Mouse (Mus musculus) MEL (cell line): Measurements from ENCODE around the gene Gm42417. TPM values are rescaled to one million over a fixed set of nuclear protein-coding genes. Genes with fewer than 3 reads are reported as not detected.

Source experiments
- DNase-seq: peaks from one replicate; pipeline ENCODE4 v3.0.0; 2011; ENCODE audit warnings: low read depth, low spot score
- H3K27ac ChIP-seq: 2 replicates; pipeline ENCODE4 v1.5.1; 2012; ENCODE audit warnings: low read depth, mild to moderate bottlenecking, control low read depth, low read length, moderate library complexity; ENCODE audit not compliant: control insufficient read depth
- H3K27me3 ChIP-seq, 2 experiments: fragments of 150-350 bp in 1 of 2; sonication (generic) in 1 of 2; 2 replicates each; pipeline ENCODE4 v1.6.1; 2012; ENCODE audit warnings: low read length in 2 of 2, mild to moderate bottlenecking in 2 of 2, improper control_type of control experiment in 1 of 2, moderate library complexity in 1 of 2; ENCODE audit not compliant: insufficient read depth in 2 of 2, control insufficient read depth in 1 of 2
- H3K36me3 ChIP-seq, 2 experiments: 2 replicates each; pipeline ENCODE4 v1.6.1; 2012 to 2014; ENCODE audit warnings: low read length in 2 of 2, improper control_type of control experiment in 1 of 2, inconsistent platforms in 1 of 2, mild to moderate bottlenecking in 1 of 2; ENCODE audit not compliant: insufficient read depth in 2 of 2, control insufficient read depth in 1 of 2
- H3K4me1 ChIP-seq, 2 experiments: fragments of 150-350 bp in 1 of 2; sonication (generic) in 1 of 2; 2 replicates each; pipeline ENCODE4 v1.6.1; 2012; ENCODE audit warnings: low read length in 2 of 2, improper control_type of control experiment in 1 of 2, mild to moderate bottlenecking in 1 of 2; ENCODE audit not compliant: insufficient read depth in 2 of 2, control insufficient read depth in 1 of 2
- H3K4me3 ChIP-seq, 2 experiments: fragments of 150-350 bp in 1 of 2; sonication (generic) in 1 of 2; 2 replicates each; pipeline ENCODE4 v1.5.1; 2012; ENCODE audit warnings: low read depth in 2 of 2, low read length in 2 of 2, mild to moderate bottlenecking in 2 of 2, moderate library complexity in 2 of 2, control low read depth in 1 of 2, improper control_type of control experiment in 1 of 2; ENCODE audit not compliant: control insufficient read depth in 1 of 2, insufficient read depth in 1 of 2
- H3K79me2 ChIP-seq: 2 replicates; pipeline ENCODE4 v1.6.1; 2012; ENCODE audit warnings: mild to moderate bottlenecking, low read length, moderate library complexity; ENCODE audit not compliant: control insufficient read depth, poor library complexity, insufficient read depth
- H3K9ac ChIP-seq: 2 replicates; pipeline ENCODE4 v1.6.1; 2012; ENCODE audit warnings: low read depth, mild to moderate bottlenecking, control low read depth, low read length, moderate library complexity; ENCODE audit not compliant: control insufficient read depth, poor library complexity, severe bottlenecking
- H3K9me3 ChIP-seq: fragments of 150-350 bp; sonication (generic); replicated peaks from 2 replicates; pipeline ENCODE4 v1.6.1; 2012; ENCODE audit warnings: mild to moderate bottlenecking, low read length, improper control_type of control experiment, moderate library complexity; ENCODE audit not compliant: insufficient read depth
- CTCF ChIP-seq, 3 experiments: IDR thresholded peaks in 2 of 3; conservative IDR thresholded peaks in 1 of 3; 2 replicates each; pipeline ENCODE4 v1.5.1; 2011 to 2012; ENCODE audit warnings: low read length in 3 of 3, low read depth in 2 of 3, mild to moderate bottlenecking in 2 of 3, improper control_type of control experiment in 1 of 3, inconsistent platforms in 1 of 3, mixed read lengths in 1 of 3, moderate library complexity in 1 of 3; ENCODE audit not compliant: control insufficient read depth in 1 of 3, insufficient read depth in 1 of 3, poor library complexity in 1 of 3, severe bottlenecking in 1 of 3
- GATA1 ChIP-seq: IDR thresholded peaks from 2 replicates; pipeline ENCODE4 v1.6.1; 2011; ENCODE audit warnings: low read depth, low read length, improper control_type of control experiment
- HCFC1 ChIP-seq: IDR thresholded peaks from 2 replicates; pipeline ENCODE4 v1.6.1; 2012; ENCODE audit warnings: low read depth, mild to moderate bottlenecking, inconsistent platforms, low read length, improper control_type of control experiment, moderate library complexity
- JUND ChIP-seq: IDR thresholded peaks from 2 replicates; pipeline ENCODE4 v1.6.1; 2011; ENCODE audit warnings: low read depth, mild to moderate bottlenecking, improper control_type of control experiment, low read length
- MAX ChIP-seq: IDR thresholded peaks from 2 replicates; pipeline ENCODE4 v1.6.1; 2011; ENCODE audit warnings: low read length, improper control_type of control experiment
- MAZ ChIP-seq: IDR thresholded peaks from 2 replicates; pipeline ENCODE4 v1.6.1; 2012; ENCODE audit warnings: low read depth, mild to moderate bottlenecking, inconsistent platforms, low read length, improper control_type of control experiment
- MEF2A ChIP-seq: IDR thresholded peaks from 2 replicates; pipeline ENCODE4 v1.6.1; 2014; ENCODE audit warnings: low read depth, mild to moderate bottlenecking, inconsistent platforms, low read length, improper control_type of control experiment; ENCODE audit not compliant: poor library complexity, insufficient replicate concordance, severe bottlenecking; ENCODE audit errors: extremely low read depth
- MXI1 ChIP-seq: IDR thresholded peaks from 2 replicates; pipeline ENCODE4 v1.6.1; 2011; ENCODE audit warnings: mild to moderate bottlenecking, low read depth, low read length, improper control_type of control experiment
- MYC ChIP-seq: IDR thresholded peaks from 2 replicates; pipeline ENCODE4 v1.6.1; 2011; ENCODE audit warnings: low read depth, mild to moderate bottlenecking, low read length, improper control_type of control experiment, moderate library complexity
- POLR2AphosphoS2 ChIP-seq: IDR thresholded peaks from 2 replicates; pipeline ENCODE4 v1.6.1; 2011; ENCODE audit warnings: low read length, improper control_type of control experiment
- POLR2AphosphoS5 ChIP-seq: IDR thresholded peaks from 2 replicates; pipeline ENCODE4 v1.6.1; 2012; ENCODE audit warnings: low read depth, borderline replicate concordance, mild to moderate bottlenecking, inconsistent platforms, low read length, moderate library complexity, mixed read lengths
- RAD21 ChIP-seq: IDR thresholded peaks from 2 replicates; pipeline ENCODE4 v1.6.1; 2011; ENCODE audit warnings: mild to moderate bottlenecking, low read depth, low read length, improper control_type of control experiment
- RCOR1 ChIP-seq: IDR thresholded peaks from 2 replicates; pipeline ENCODE4 v1.6.1; 2012; ENCODE audit warnings: low read depth, mild to moderate bottlenecking, inconsistent platforms, low read length, improper control_type of control experiment
- SIN3A ChIP-seq: IDR thresholded peaks from 2 replicates; pipeline ENCODE4 v1.6.1; 2012; ENCODE audit warnings: low read length, improper control_type of control experiment, inconsistent platforms
- SMC3 ChIP-seq: IDR thresholded peaks from 2 replicates; pipeline ENCODE4 v1.6.1; 2011; ENCODE audit warnings: low read depth, low read length, improper control_type of control experiment
- TCF12 ChIP-seq: IDR thresholded peaks from 2 replicates; pipeline ENCODE4 v1.6.1; 2014; ENCODE audit warnings: low read depth, mild to moderate bottlenecking, inconsistent platforms, low read length, improper control_type of control experiment, moderate library complexity
- USF1 ChIP-seq: IDR thresholded peaks from 2 replicates; pipeline ENCODE4 v1.6.1; 2014; ENCODE audit warnings: low read depth, mild to moderate bottlenecking, inconsistent platforms, low read length, improper control_type of control experiment, moderate library complexity
- ZC3H11A ChIP-seq: IDR thresholded peaks from 2 replicates; pipeline ENCODE4 v1.6.1; 2012; ENCODE audit warnings: low read depth, mild to moderate bottlenecking, inconsistent platforms, low read length, improper control_type of control experiment
- ZKSCAN1 ChIP-seq: IDR thresholded peaks from 2 replicates; pipeline ENCODE4 v1.6.1; 2012; ENCODE audit warnings: low read depth, mild to moderate bottlenecking, inconsistent platforms, low read length, improper control_type of control experiment, moderate library complexity
- ZNF384 ChIP-seq: IDR thresholded peaks from 2 replicates; pipeline ENCODE4 v1.6.1; 2012; ENCODE audit warnings: low read depth, mild to moderate bottlenecking, inconsistent platforms, low read length, improper control_type of control experiment
- polyA plus RNA-seq, 2 experiments: library from polyadenylated mRNA; stranded (reverse) in 1 of 2; unstranded in 1 of 2; fragments of >175 nt in 1 of 2; fragments of >200 nt in 1 of 2; gene quantifications; 2 replicates each; pipeline versions ENCODE4 v1.2.1 to v1.2.4; 2012; ENCODE audit warnings: low replicate concordance in 2 of 2, low read depth in 1 of 2; ENCODE audit not compliant: insufficient read length in 2 of 2, insufficient read depth in 1 of 2, missing spikeins in 1 of 2
- total RNA-seq: library from RNA; depleted of rRNA; stranded (reverse); fragments of 300-350 nt; gene quantifications from 2 replicates; pipeline ENCODE4 v1.2.3, GENCODE M21; 2012

The Gm42417 gene
- total and polyA plus RNA-seq, 3 experiments, result 0.74 TPM; not detected in 2

GRCm38 (mm10) chr1:36513718-36514117 is 25.5 kb downstream of the Gm42417 start:
- DNase-seq, result peak; percentile 74
- no peaks in the 10 kb centered on the region for H3K27me3 ChIP-seq
- TF ChIP-seq HCFC1, result no peak; the same call in 1 of the 2 replicates
- peak; percentile 59 for TF ChIP-seq RAD21
- TF ChIP-seq MYC, result 0 out of 2 replicates have a peak, but pooled peaks have one; percentile 37
- 0 out of 2 replicates have a peak, but pooled peaks have one; percentile 36 for TF ChIP-seq JUND
- no peak for TF ChIP-seq POLR2AphosphoS2
- peak; percentile 52 for TF ChIP-seq SMC3
- TF ChIP-seq SIN3A, result peak; percentile 55; the same call in 1 of the 2 replicates
- TF ChIP-seq CTCF (IDR thresholded peaks at IDR 0.05 in 2 of 3, conservative IDR thresholded peaks at IDR 0.05 in 1 of 3; ENCODE audit: control insufficient read depth in 1 of 3, insufficient read depth in 1 of 3, low read depth in 2 of 3, low read length in 3 of 3, poor library complexity in 1 of 3, severe bottlenecking in 1 of 3), result peak; percentile 67 to 72 (median 70)
- peak; percentile 71 for TF ChIP-seq ZNF384
- no peak for TF ChIP-seq MXI1
- H3K36me3 ChIP-seq, result peaks cover 0 to 3% of the 10 kb centered on the region in 2 experiments; a peak in 2 of 4 replicates
- H3K27ac ChIP-seq, result no peak overlapping the region
- H3K9me3 ChIP-seq, result no peaks in the 10 kb centered on the region
- no peak overlapping the region for H3K9ac ChIP-seq
- H3K4me1 ChIP-seq, result peaks cover 2 to 5% of the 10 kb centered on the region in 2 experiments
- H3K4me3 ChIP-seq, result peak overlapping the region in 1 of 2 experiments; percentile 62; a peak in 2 of 4 replicates
- H3K79me2 ChIP-seq, result peaks cover 8% of the 10 kb centered on the region

GRCm38 (mm10) chr1:36513310-36513709 is 25.9 kb downstream of the Gm42417 start:
- DNase-seq, result peak; percentile 35

GRCm38 (mm10) chr1:36512966-36513280 is 26.3 kb downstream of the Gm42417 start:
- Histone ChIP-seq H3K4me1 (peaks cover 2 to 7% of the 10 kb centered on the region in 2 experiments), H3K79me2 (peaks cover 8% of the 10 kb centered on the region), H3K27ac (no peak overlapping the region), H3K36me3 (peaks cover 0 to 3% of the 10 kb centered on the region in 2 experiments; a peak in 2 of 4 replicates), H3K4me3 (peak overlapping the region; percentile 62 to 82), H3K9me3 (no peaks in the 10 kb centered on the region), H3K9ac (peak overlapping the region; percentile 73), H3K27me3 (no peaks in the 10 kb centered on the region)
- DNase-seq, result peak; percentile 54
- TF ChIP-seq USF1 (no peak), RCOR1 (no peak), TCF12 (no peak), GATA1 (no peak), ZKSCAN1 (no peak), ZC3H11A (no peak), HCFC1 (no peak), POLR2AphosphoS5 (no peak), ZNF384 (no peak), MAZ (no peak), RAD21 (no peak), MAX (no peak), MEF2A (no peak)

More at GRCm38 (mm10) chr1:36513310-36513709, 25.9 kb downstream of the Gm42417 start:
- Histone ChIP-seq H3K9me3 (no peaks in the 10 kb centered on the region), H3K27ac (no peak overlapping the region)
- TF ChIP-seq MXI1 (0 out of 2 replicates have a peak, but pooled peaks have one; percentile 15), ZC3H11A (no peak)
- TF ChIP-seq, all 39 proteins: peak for 1
- Histone ChIP-seq H3K4me3 (peak overlapping the region; percentile 62 to 82), H3K4me1 (peaks cover 2 to 5% of the 10 kb centered on the region in 2 experiments), H3K79me2 (peaks cover 8% of the 10 kb centered on the region), H3K36me3 (peaks cover 0 to 3% of the 10 kb centered on the region in 2 experiments; a peak in 2 of 4 replicates), H3K27me3 (no peaks in the 10 kb centered on the region), H3K9ac (peak overlapping the region; percentile 73; the same call in 1 of the 2 replicates)
